ENCODE assay signal across 10 mouse cellular contexts in genomic region chr14:118157146-118157545, GRCm38 (mm10). TPM values are rescaled to one million over a fixed set of nuclear protein-coding genes. Genes with fewer than 3 reads are reported as not detected.
DNase-seq lines count a peak whose midpoint lies in the region; ATAC-seq and TF ChIP-seq lines count a peak whose summit lies in the region.
"Had no signal": no experiment of that assay in that cellular context is flagged by ENCODE, and none has a peak within 500 bp of the region (broad histone marks: within the 10 kb centered on the region; RNA-seq: fewer than 3 reads in every experiment).

No protein-coding gene starts in this region.

- peak; percentile 90 for TF ChIP-seq CTCF in intestine, postnatal 0 days (IDR thresholded peaks at IDR 0.05; ENCODE audit: low read depth)

- no peak overlapping the region for H3K9ac ChIP-seq in intestine, postnatal 0 days (ENCODE audit: low read depth, low read length)
- no peak overlapping the region for H3K9ac ChIP-seq in intestine, embryonic 16.5 days (ENCODE audit: low read depth, low read length)
- H3K9ac ChIP-seq in embryonic facial prominence, embryonic 11.5 days (replicated peaks; ENCODE audit: low read length): no peak overlapping the region
- H3K9ac ChIP-seq: limb, embryonic 15.5 days had no signal

- no peak overlapping the region for H3K4me3 ChIP-seq in intestine, postnatal 0 days (ENCODE audit: low read depth, low read length)
- no peak overlapping the region for H3K4me3 ChIP-seq in intestine, embryonic 16.5 days (ENCODE audit: low read length)
- H3K4me3 ChIP-seq in embryonic facial prominence, embryonic 11.5 days (ENCODE audit: low read depth, low read length): no peak overlapping the region
- H3K4me3 ChIP-seq: erythroblast, embryonic 14.5 days; limb, embryonic 15.5 days had no signal

- no peak overlapping the region for H3K27ac ChIP-seq in intestine, postnatal 0 days (ENCODE audit: low read depth, low read length)
- H3K27ac ChIP-seq in intestine, embryonic 16.5 days (ENCODE audit: low read length): no peak overlapping the region
- H3K27ac ChIP-seq in embryonic facial prominence, embryonic 11.5 days (replicated peaks; ENCODE audit: low read depth, low read length): no peak overlapping the region
- H3K27ac ChIP-seq: limb, embryonic 15.5 days had no signal

- H3K9me3 ChIP-seq in intestine, postnatal 0 days (ENCODE audit: control insufficient read depth): no peaks in the 10 kb centered on the region
- H3K9me3 ChIP-seq in intestine, embryonic 16.5 days (ENCODE audit: control insufficient read depth, low read length): no peaks in the 10 kb centered on the region
- H3K9me3 ChIP-seq in embryonic facial prominence, embryonic 11.5 days (replicated peaks; ENCODE audit: control insufficient read depth, low read length): no peaks in the 10 kb centered on the region
- H3K9me3 ChIP-seq: limb, embryonic 15.5 days had no signal

- H3K36me3 ChIP-seq in intestine, postnatal 0 days (ENCODE audit: control insufficient read depth, insufficient read depth): peaks cover 44% of the 10 kb centered on the region
- H3K36me3 ChIP-seq in intestine, embryonic 16.5 days (ENCODE audit: control insufficient read depth, insufficient read depth, low read length): peaks cover 14% of the 10 kb centered on the region
- H3K36me3 ChIP-seq in embryonic facial prominence, embryonic 11.5 days (replicated peaks; ENCODE audit: control insufficient read depth, insufficient read depth, low read depth, low read length): peaks cover 3% of the 10 kb centered on the region

- no peak overlapping the region for H3K4me2 ChIP-seq in intestine, postnatal 0 days (replicated peaks; ENCODE audit: low read depth)
- no peak overlapping the region for H3K4me2 ChIP-seq in intestine, embryonic 16.5 days (ENCODE audit: low read depth, low read length)
- H3K4me2 ChIP-seq in embryonic facial prominence, embryonic 11.5 days (ENCODE audit: low read depth, low read length): no peak overlapping the region
- H3K4me2 ChIP-seq: limb, embryonic 15.5 days had no signal

- no peaks in the 10 kb centered on the region for H3K4me1 ChIP-seq in intestine, postnatal 0 days (replicated peaks; ENCODE audit: control insufficient read depth, insufficient read depth, low read length)
- no peaks in the 10 kb centered on the region for H3K4me1 ChIP-seq in intestine, embryonic 16.5 days (ENCODE audit: control insufficient read depth, insufficient read depth, low read length)
- no peaks in the 10 kb centered on the region for H3K4me1 ChIP-seq in embryonic facial prominence, embryonic 11.5 days (ENCODE audit: control insufficient read depth, insufficient read depth, low read length)
- H3K4me1 ChIP-seq: limb, embryonic 15.5 days had no signal

- no peak for ATAC-seq in intestine, postnatal 0 days
- ATAC-seq in intestine, embryonic 16.5 days: no peak; the same call in 1 of the 2 replicates
- ATAC-seq in CD4-positive, CD25-positive, alpha-beta regulatory T cell, adult 4 months: peak; percentile 88
- ATAC-seq in embryonic facial prominence, embryonic 11.5 days (replicated peaks; ENCODE audit: insufficient number of reproducible peaks, low FRiP score, low TSS enrichment, low read depth): no peak
- peak; percentile 67; the same call in 1 of the 2 replicates for ATAC-seq in monocyte, adult 5-6 weeks (replicated peaks; ENCODE audit: insufficient number of reproducible peaks, low FRiP score, low TSS enrichment, poor library complexity, severe bottlenecking)

- WGBS in intestine, postnatal 0 days: 30% methylated on average over 5 of the region's 5 CpGs
- WGBS in intestine, embryonic 16.5 days: 33% methylated on average over 5 of the region's 5 CpGs
- WGBS in embryonic facial prominence, embryonic 11.5 days: 30% methylated on average over 5 of the region's 5 CpGs

- peak; percentile 26 for DNase-seq in adipocyte (ENCODE audit: low spot score)
- DNase-seq in embryonic facial prominence, embryonic 11.5 days (ENCODE audit: low spot score): peak; percentile 56
- peak; percentile 52 to 69 for DNase-seq in layer of hippocampus, postnatal 14 days (ENCODE audit: low spot score in 2 of 2)
- DNase-seq in thymus, postnatal 25 days: peak; percentile 69

- no peaks in the 10 kb centered on the region for H3K27me3 ChIP-seq in intestine, postnatal 0 days (replicated peaks; ENCODE audit: control insufficient read depth, insufficient read depth, low read length)
- no peaks in the 10 kb centered on the region for H3K27me3 ChIP-seq in intestine, embryonic 16.5 days (replicated peaks; ENCODE audit: control insufficient read depth, insufficient read depth, low read length)
- H3K27me3 ChIP-seq in embryonic facial prominence, embryonic 11.5 days (ENCODE audit: control insufficient read depth, insufficient read depth, low read length): no peaks in the 10 kb centered on the region
- H3K27me3 ChIP-seq: limb, embryonic 15.5 days had no signal

RNA-seq across cellular contexts. Expression of gene Gpr180, which starts 20.2 kb away (rescaled TPM):
- 27.2 and 27.5 TPM in 2 replicates for polyA plus RNA-seq in intestine, postnatal 0 days (2015; fragmentation: Nextera tagmentation; extraction: Ambion mirVana)
- 42.3 and 43.1 TPM in 2 replicates for polyA plus RNA-seq in intestine, embryonic 16.5 days (2015; fragmentation: Nextera tagmentation; extraction: Ambion mirVana)
- polyA plus RNA-seq in CD4-positive, CD25-positive, alpha-beta regulatory T cell, adult 4 months (2017; shearing (Covaris generic)): 1 to 10 TPM; 5.2 to 5.8 TPM
- polyA plus RNA-seq in embryonic facial prominence, embryonic 11.5 days (2014; fragmentation: Nextera tagmentation; extraction: Ambion mirVana): 43.5 and 44.7 TPM in 2 replicates
- total RNA-seq in layer of hippocampus, postnatal 14 days (2021): 10 to 100 TPM; 26.4 to 26.5 TPM
- total RNA-seq in monocyte, adult 5-6 weeks (2017): 9.7 to 15.5 TPM (median 11.2 TPM) in 3 replicates

RNA-seq across cellular contexts. Expression of gene Tgds, which starts 24.6 kb away (rescaled TPM):
- polyA plus RNA-seq in intestine, postnatal 0 days (2015; fragmentation: Nextera tagmentation; extraction: Ambion mirVana): 29.4 and 31.6 TPM in 2 replicates
- 31.4 and 31.8 TPM in 2 replicates for polyA plus RNA-seq in intestine, embryonic 16.5 days (2015; fragmentation: Nextera tagmentation; extraction: Ambion mirVana)
- polyA plus RNA-seq in CD4-positive, CD25-positive, alpha-beta regulatory T cell, adult 4 months (2017; shearing (Covaris generic)): 10 to 100 TPM; 29.4 to 37.5 TPM
- polyA plus RNA-seq in embryonic facial prominence, embryonic 11.5 days (2014; fragmentation: Nextera tagmentation; extraction: Ambion mirVana): 34.5 and 39.6 TPM in 2 replicates
- total RNA-seq in layer of hippocampus, postnatal 14 days (2021): 10 to 100 TPM; 11.0 to 11.3 TPM
- total RNA-seq in monocyte, adult 5-6 weeks (2017): 9.3 to 26.2 TPM (median 25.2 TPM) in 3 replicates
- polyA plus RNA-seq: erythroblast, embryonic 14.5 days had no signal

Comparison
In these comparisons a context has a peak if more than half of its experiments do, and no peak if none do; other contexts are left out.
1. ATAC-seq: peak in CD4-positive, CD25-positive, alpha-beta regulatory T cell, adult 4 months (single experiment) and monocyte, adult 5-6 weeks (single experiment); none in intestine, postnatal 0 days (single experiment), intestine, embryonic 16.5 days (single experiment) and embryonic facial prominence, embryonic 11.5 days (single experiment).
2. Peak in every context shown above with its lines, with median percentiles within 50 percentile points of each other: DNase-seq.